Mouse (Mus musculus): ENCODE data around the gene Nek4.

The Nek4 gene

GRCm38 (mm10) chr14:30951154-30951825 lies at the start of gene Nek4:
TSS of gene Nek4 (plus strand) at chr14:30951377.
- peak; percentile 90 for DNase-seq (ENCODE audit: low read depth, low spot score)

- no peak for DNase-seq (ENCODE audit: low read depth, low spot score)
These were observed 48.5 kb upstream of the Nek4 start for GRCm38 (mm10) chr14:30902628-30903027.

GRCm38 (mm10) chr14:30903036-30903435 lies 48.1 kb upstream of the Nek4 start:
- no peak for DNase-seq (ENCODE audit: low read depth, low spot score)

- no peak for DNase-seq (ENCODE audit: low read depth, low spot score)
These were observed 46.9 kb upstream of the Nek4 start for GRCm38 (mm10) chr14:30904307-30904706.

GRCm38 (mm10) chr14:30906001-30906400 lies 45.2 kb upstream of the Nek4 start:
- no peak for DNase-seq (ENCODE audit: low read depth, low spot score)

GRCm38 (mm10) chr14:30907814-30908265 lies 43.3 kb upstream of the Nek4 start:
- no peak for DNase-seq (ENCODE audit: low read depth, low spot score)

GRCm38 (mm10) chr14:30911141-30911540 lies 40.0 kb upstream of the Nek4 start:
- DNase-seq (ENCODE audit: low read depth, low spot score) = no peak

- no peak for DNase-seq (ENCODE audit: low read depth, low spot score)
These were observed 38.5 kb upstream of the Nek4 start for GRCm38 (mm10) chr14:30912641-30913040.

GRCm38 (mm10) chr14:30913404-30913803 lies 37.8 kb upstream of the Nek4 start:
- no peak for DNase-seq (ENCODE audit: low read depth, low spot score)

GRCm38 (mm10) chr14:30916516-30916915 lies 34.7 kb upstream of the Nek4 start:
- no peak for DNase-seq (ENCODE audit: low read depth, low spot score)

GRCm38 (mm10) chr14:30922053-30922670 lies 29.0 kb upstream of the Nek4 start:
- DNase-seq (ENCODE audit: low read depth, low spot score) = no peak

- DNase-seq (ENCODE audit: low read depth, low spot score) = no peak
These were observed 27.6 kb upstream of the Nek4 start, which contains the start of gene Itih3 for GRCm38 (mm10) chr14:30923375-30924105. TSS of gene Itih3 (minus strand) at chr14:30923760.

GRCm38 (mm10) chr14:30925492-30925891 lies 25.7 kb upstream of the Nek4 start:
- no peak for DNase-seq (ENCODE audit: low read depth, low spot score)

GRCm38 (mm10) chr14:30930386-30930785 lies 20.8 kb upstream of the Nek4 start:
- DNase-seq (ENCODE audit: low read depth, low spot score) = no peak

- no peak for DNase-seq (ENCODE audit: low read depth, low spot score)
These were observed 17.8 kb upstream of the Nek4 start for GRCm38 (mm10) chr14:30933351-30933750.

GRCm38 (mm10) chr14:30942254-30942653 lies 8.9 kb upstream of the Nek4 start:
- DNase-seq (ENCODE audit: low read depth, low spot score) = no peak

- DNase-seq (ENCODE audit: low read depth, low spot score) = no peak
These were observed 8.1 kb upstream of the Nek4 start, which contains the start of gene Itih1 for GRCm38 (mm10) chr14:30943038-30943437. TSS of gene Itih1 (minus strand) at chr14:30943289.

GRCm38 (mm10) chr14:30943860-30944674 lies 7.1 kb upstream of the Nek4 start:
- DNase-seq (ENCODE audit: low read depth, low spot score) = peak; percentile 14

GRCm38 (mm10) chr14:30944745-30945144 lies 6.4 kb upstream of the Nek4 start:
- DNase-seq (ENCODE audit: low read depth, low spot score) = no peak

GRCm38 (mm10) chr14:30949986-30950385 lies 1.2 kb upstream of the Nek4 start:
- no peak for DNase-seq (ENCODE audit: low read depth, low spot score)

- DNase-seq (ENCODE audit: low read depth, low spot score) = no peak
These were observed 7.3 kb downstream of the Nek4 start for GRCm38 (mm10) chr14:30958517-30958916.

GRCm38 (mm10) chr14:30959031-30959430 lies 7.9 kb downstream of the Nek4 start:
- no peak for DNase-seq (ENCODE audit: low read depth, low spot score)
